Mouse (Mus musculus) urinary bladder, postnatal 36 days (tissue): ENCODE measurements at regions not wholly inside any gene's neighbourhood (a gene's known extent, or its start where the extent isn't known, plus 50 kb on each side); places are given as distances from the start of the nearest gene placed in this dataset.

Experiments used
- DNase-seq, 2 experiments: peaks; one replicate each; pipeline ENCODE4 v3.0.0; 2022; ENCODE audit warnings: low spot score in 2 of 2, mixed read lengths in 1 of 2

DNA sequence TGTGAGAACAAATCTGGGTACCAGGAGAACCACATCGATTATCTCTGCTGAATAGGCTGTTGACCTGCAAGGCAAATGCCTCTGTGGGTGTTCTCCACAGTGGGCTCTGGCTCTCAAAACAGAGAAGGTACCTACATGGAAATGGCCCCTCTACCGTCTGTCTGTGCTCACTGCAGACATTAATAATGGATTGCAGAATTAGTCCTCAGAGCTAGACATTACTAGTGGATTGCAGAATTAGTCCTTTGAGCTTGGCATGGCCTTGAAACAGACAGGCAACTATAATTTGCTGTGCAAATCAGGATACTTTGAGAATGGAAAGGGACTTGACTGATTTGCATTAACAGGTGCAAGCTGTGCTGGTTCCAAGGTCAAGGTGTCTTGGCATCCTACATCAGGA is 77.3 kb upstream of the Gm26897 start:
- DNase-seq: no peak

DNA sequence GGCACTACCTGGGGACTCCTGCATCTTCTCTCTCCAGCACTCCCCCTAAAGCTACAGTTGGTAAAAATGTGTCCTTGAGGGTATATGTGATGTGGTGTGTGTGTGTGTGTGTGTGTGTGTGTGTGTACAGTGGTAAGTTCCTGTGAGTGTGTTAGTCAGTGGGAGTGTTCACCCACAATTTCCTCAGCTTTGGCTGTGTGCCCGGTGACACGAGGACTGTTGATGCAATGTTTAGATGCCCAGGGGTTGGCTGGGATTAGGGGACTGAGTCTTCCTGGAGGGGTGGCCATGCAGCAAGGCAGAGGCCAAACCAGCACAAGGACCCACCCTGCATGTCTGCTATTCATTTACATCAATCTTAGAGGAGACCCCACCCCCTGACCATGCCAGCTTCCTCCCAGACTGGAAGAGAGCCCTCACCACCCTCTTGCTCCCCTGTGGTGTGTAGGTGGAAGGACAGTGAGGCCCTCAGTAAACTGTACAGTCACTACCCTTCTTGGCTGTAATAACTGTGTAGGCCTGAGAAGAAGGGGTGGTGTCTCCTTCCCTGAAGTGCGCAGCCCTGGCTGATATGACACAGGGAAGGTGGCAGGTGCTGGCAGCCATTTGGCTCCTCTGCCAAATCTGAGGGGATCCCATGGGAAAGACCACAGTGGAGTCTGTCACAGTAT is 75.8 kb upstream of the Gm26897 start:
- DNase-seq: peak in 1 of 2 experiments; percentile 24

GRCm38 (mm10) chr5:111659229-111659628 is 74.5 kb upstream of the Gm26897 start:
- DNase-seq: no peak

DNA sequence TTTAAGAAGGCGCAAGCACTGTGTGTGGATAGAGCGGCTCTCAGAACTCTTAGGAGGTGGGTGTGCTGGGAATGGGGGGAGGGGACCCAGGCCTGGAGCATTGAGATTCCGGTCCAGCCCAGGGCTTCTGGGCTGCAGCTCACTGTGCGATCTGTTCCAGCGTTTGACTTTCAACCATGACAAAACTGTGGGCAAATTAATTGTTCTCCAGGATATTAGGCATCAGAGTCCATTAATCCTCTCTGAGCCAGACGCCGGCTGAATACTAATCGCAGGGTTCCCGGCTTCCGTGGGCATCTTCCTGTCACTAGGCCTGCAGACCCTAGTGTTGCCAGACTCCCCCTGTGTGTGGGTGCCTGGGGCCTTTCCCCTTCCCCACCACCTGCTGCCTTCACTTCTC is 73.3 kb upstream of the Gm26897 start:
- no peak for DNase-seq

DNA sequence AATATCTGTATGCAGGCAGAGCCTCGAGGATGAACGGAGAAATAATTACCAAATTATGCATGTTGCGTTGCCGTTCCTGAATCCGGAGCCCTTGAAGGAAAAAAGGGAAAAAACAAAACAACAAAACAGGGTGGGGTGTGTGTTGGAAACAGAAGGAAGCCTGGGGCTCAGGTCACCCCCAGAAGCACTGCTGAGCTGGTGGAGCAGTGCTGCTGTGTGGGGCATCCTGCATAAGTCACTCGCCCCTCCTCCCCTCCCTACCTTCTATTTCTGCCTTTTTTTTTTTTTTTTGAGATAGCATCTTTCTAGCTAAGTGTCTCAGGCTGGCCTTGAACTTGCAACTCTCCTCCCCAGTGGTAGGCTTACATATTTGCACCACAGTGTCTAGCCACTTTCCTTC is 72.8 kb upstream of the Gm26897 start:
- no peak for DNase-seq

- DNase-seq: peak in 1 of 2 experiments; percentile 36
These were observed 71.8 kb upstream of the Gm26897 start for GRCm38 (mm10) chr5:111661971-111662370.

- no peak for DNase-seq
These were observed 69.9 kb upstream of the Gm26897 start for GRCm38 (mm10) chr5:111663831-111664230.

DNA sequence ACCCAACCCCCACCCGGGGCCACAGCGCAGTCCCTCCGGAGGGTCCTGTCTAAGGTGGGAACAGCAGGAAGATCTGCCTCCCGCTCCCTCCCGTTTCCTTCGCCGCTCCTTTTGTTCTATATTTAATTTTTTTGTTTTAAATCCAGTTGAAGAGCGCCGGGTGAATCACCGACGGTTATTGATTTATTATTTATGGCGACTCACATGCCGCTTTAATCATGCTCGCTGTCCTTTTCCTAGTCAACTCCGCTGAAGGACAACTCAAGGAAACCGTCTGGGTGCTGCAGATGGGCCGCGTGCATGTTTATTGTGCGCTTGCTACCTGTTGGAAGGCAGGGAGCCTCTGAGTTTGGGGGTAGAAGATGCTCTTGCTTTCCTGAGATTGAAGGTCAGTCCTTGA is 68.3 kb upstream of the Gm26897 start:
- no peak for DNase-seq

GRCm38 (mm10) chr5:111666007-111666406 is 67.7 kb upstream of the Gm26897 start:
- no peak for DNase-seq

DNA sequence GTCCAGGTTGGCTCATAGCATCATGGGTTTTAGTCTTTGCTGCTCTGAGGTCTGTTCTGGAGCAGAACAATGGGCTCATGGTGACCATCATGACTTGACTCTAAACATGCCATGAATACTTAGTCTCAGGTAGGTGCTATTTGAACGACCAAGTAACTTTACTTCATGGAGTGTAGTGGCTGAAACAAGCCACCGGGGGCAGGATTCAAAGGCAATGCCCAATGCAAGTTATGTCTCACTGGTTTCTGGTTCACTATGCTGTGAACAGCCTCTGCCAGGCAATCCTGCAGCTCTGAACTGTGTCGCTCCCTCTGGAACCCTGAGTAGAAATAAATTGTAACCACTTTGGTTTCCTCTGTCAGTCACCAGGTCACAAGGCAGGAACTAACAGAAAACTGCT is 65.8 kb upstream of the Gm26897 start:
- no peak for DNase-seq

DNA sequence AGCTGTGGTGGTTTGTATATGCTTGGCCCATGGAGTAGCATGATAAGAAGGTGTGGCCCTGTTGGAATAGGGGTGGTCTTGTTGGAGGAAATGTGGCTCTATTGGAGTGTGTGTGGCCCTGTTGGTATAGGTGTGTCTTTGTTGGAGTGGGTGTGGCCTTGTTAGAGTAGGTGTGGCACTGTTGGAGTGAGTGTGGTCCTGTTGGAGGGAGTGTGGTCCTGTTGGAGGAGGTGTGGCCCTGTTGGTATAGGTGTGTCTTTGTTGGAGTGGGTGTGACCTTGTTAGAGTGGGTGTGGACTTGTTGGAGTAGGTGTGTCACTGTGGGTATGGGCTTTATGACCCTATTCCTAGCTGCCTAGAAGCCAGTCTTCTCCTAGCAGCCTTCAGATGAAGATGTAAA is 64.6 kb upstream of the Gm26897 start:
- no peak for DNase-seq

- no peak for DNase-seq
These were observed 62.0 kb upstream of the Gm26897 start for GRCm38 (mm10) chr5:111671762-111672161.

DNA sequence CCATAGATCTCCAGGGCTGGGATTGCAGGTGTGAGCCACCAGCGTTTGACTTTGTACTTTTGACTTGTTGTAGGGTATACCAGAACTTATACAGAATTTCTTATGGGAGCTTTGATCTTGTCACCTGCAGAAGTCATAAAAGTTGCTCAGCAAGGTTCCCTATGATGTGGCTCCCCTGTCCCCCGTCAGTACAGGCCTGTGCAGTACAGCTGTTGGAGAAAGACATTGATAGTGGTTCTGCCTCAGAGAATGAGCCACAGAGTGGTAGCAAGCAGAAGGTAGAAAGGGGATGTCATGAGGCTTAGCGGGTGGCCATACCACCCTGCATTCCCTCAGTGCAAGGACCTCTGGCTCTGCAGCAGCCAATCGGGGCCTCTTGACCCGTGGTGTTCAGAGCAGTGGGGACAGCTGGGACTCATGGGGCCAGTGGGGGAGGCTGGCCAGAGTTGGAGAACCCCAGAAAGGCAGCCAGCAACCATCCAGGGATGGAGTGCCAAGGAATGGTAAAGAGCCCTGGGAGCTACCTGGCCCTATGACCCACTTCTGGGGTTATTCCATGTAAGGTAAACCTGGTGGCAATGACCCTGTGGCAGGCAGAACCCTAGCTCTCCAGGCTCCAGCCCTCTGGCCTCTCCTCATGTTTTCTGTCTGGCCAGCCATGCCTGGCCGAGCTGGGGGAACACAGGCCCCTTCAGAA is 58.6 kb upstream of the Gm26897 start:
- DNase-seq: no peak

DNA sequence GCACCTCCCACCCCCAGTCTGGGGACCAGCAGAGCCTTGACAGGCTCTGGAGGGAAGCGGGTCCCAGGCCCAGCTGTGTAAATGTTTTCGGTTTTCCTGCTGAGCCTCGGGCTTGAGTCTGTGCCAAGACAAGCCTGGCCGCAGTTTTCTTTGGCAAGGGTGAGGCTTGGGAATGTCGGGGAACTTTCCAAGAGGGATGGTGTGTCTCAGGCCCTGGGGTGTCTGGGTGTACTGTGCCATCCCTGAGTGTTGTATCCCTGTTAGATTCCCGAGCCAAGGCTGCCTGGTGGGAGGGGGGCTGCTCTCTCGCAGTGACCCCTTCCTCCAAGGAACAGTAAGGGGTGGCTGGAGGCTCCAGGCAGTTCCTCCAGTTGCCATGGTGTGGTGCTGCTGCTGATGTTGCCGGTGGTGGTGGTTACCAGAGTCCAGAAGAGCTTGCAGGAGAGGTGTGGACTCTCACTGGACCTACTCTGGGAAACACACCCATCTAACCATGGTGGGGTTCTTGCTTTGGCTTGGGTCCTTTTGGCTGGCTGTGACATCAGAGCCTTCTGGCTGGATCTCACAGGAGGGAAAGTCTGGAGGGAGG is 58.0 kb upstream of the Gm26897 start:
- DNase-seq: peak; percentile 55 to 75

GRCm38 (mm10) chr5:111677847-111678311 is 55.8 kb upstream of the Gm26897 start:
- DNase-seq: no peak

GRCm38 (mm10) chr5:111678496-111678895 is 55.2 kb upstream of the Gm26897 start:
- no peak for DNase-seq

- no peak for DNase-seq
These were observed 52.2 kb upstream of the Gm26897 start for GRCm38 (mm10) chr5:111681362-111682028.

DNA sequence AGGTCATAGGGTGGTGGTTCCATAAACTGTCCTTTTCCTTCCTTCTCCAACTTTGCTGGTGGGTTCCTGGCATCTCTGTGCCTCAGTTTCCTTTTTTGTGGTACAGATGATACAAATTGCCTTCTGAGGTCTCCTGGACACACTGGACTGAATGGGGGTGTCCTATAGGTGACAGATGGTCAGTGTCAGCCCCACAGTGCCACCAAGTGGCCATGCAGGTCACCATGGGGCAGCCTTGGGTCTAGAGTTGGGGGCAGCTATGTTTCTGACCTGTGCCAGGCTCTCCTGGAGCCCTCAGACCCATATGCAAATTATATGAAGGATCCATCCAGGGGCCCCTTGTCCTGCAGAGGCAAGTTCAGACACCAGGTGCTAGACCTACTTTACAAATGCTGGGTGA is 50.8 kb upstream of the Gm26897 start:
- DNase-seq: peak in 1 of 2 experiments; percentile 23
